Mouse (Mus musculus) large intestine, adult 2 months (tissue): ENCODE measurements around the gene Krt7. TPM values are rescaled to one million over a fixed set of nuclear protein-coding genes. Genes with fewer than 3 reads are reported as not detected.

Experiments used
- polyA plus RNA-seq: library from polyadenylated mRNA; depleted of rRNA; stranded (reverse); fragments of >200 nt; gene quantifications from 2 replicates; pipeline ENCODE4 v1.2.3, GENCODE M21; 2012; rRNA removed

The Krt7 gene
- polyA plus RNA-seq, 1 experiment, result 44.4 TPM

Other genes starting within 250 kb of the Krt7 start
- gene Acvr1b, start 237.0 kb upstream of the Krt7 start, polyA plus RNA-seq, result 31.7 and 40.5 TPM in 2 replicates
- 2.2 and 2.8 TPM in 2 replicates for gene Grasp, start 186.9 kb upstream of the Krt7 start, polyA plus RNA-seq
- gene Nr4a1, start 156.8 kb upstream of the Krt7 start, polyA plus RNA-seq, result 8.1 and 9.3 TPM in 2 replicates
- 36.1 and 37.9 TPM in 2 replicates for gene Atg101, start 126.8 kb upstream of the Krt7 start, polyA plus RNA-seq
- not detected in 2 replicates for gene 6030408B16Rik, start 117.8 kb upstream of the Krt7 start, polyA plus RNA-seq
- gene Krt80, start 40.9 kb upstream of the Krt7 start, polyA plus RNA-seq, result 1.0 and 1.1 TPM in 2 replicates
- 0.62 and 1.3 TPM in 2 replicates for gene Krt87, start 27.8 kb downstream of the Krt7 start, polyA plus RNA-seq
- 0.09 and 0.12 TPM in 2 replicates for gene Krt88, start 36.7 kb downstream of the Krt7 start, polyA plus RNA-seq
- not detected in 2 replicates for gene Krt81, start 52.7 kb downstream of the Krt7 start, polyA plus RNA-seq
- gene Krt86, start 62.4 kb downstream of the Krt7 start, polyA plus RNA-seq, result 0.09 TPM in 1 of 2 replicates, not detected in the other
- gene Krt83, start 80.5 kb downstream of the Krt7 start, polyA plus RNA-seq, result 0.07 and 0.25 TPM in 2 replicates
- gene Gm49425, start 106.2 kb downstream of the Krt7 start, polyA plus RNA-seq, result not detected in 2 replicates
- 0.32 and 1.5 TPM in 2 replicates for gene Krt84, start 121.8 kb downstream of the Krt7 start, polyA plus RNA-seq
- not detected in 2 replicates for gene Krt82, start 139.6 kb downstream of the Krt7 start, polyA plus RNA-seq
- gene Krt90, start 151.9 kb downstream of the Krt7 start, polyA plus RNA-seq, result 0.04 TPM in 1 of 2 replicates, not detected in the other
- not detected in 2 replicates for gene Krt75, start 162.9 kb downstream of the Krt7 start, polyA plus RNA-seq
- gene Gm5414, start 217.1 kb downstream of the Krt7 start, polyA plus RNA-seq, result not detected in 2 replicates
- not detected in 2 replicates for gene Gm5478, start 236.3 kb downstream of the Krt7 start, polyA plus RNA-seq